Mouse (Mus musculus) small intestine, adult 2 months (tissue): ENCODE results near the gene Hadh. TPM values are rescaled to one million over a fixed set of nuclear protein-coding genes. Genes with fewer than 3 reads are reported as not detected.

Experiments
- H3K27ac ChIP-seq: fragments of 200-500 bp; 2 replicates; pipeline ENCODE4 v1.5.1; 2012; ENCODE audit warnings: low read depth, low read length, control low read depth, inconsistent platforms; ENCODE audit not compliant: insufficient read depth
- H3K27me3 ChIP-seq: fragments of 200-500 bp; 2 replicates; pipeline ENCODE4 v1.6.1; 2012; ENCODE audit warnings: mild to moderate bottlenecking, moderate library complexity, low read length, inconsistent platforms; ENCODE audit not compliant: control insufficient read depth, insufficient read depth
- H3K36me3 ChIP-seq: fragments of 200-500 bp; 2 replicates; pipeline ENCODE4 v1.6.1; 2012; ENCODE audit warnings: mild to moderate bottlenecking, low read length, control low read depth, inconsistent platforms; ENCODE audit not compliant: control insufficient read depth, insufficient read depth
- H3K4me1 ChIP-seq: fragments of 200-500 bp; 2 replicates; pipeline ENCODE4 v1.6.1; 2012; ENCODE audit warnings: low read length, inconsistent platforms, mixed read lengths; ENCODE audit not compliant: control insufficient read depth, insufficient read depth, insufficient read length
- H3K4me3 ChIP-seq: fragments of 200-500 bp; 2 replicates; pipeline ENCODE4 v1.5.1; 2012; ENCODE audit warnings: low read depth, mild to moderate bottlenecking, control low read depth, inconsistent platforms, low read length, moderate library complexity
- CTCF ChIP-seq: fragments of 200-500 bp; IDR thresholded peaks from 2 replicates; pipeline ENCODE4 v1.5.1; 2012; ENCODE audit warnings: low read depth, mild to moderate bottlenecking, control low read depth, inconsistent platforms, low read length, moderate library complexity, mixed read lengths; ENCODE audit not compliant: insufficient replicate concordance, insufficient read length; ENCODE audit errors: extremely low read depth
- POLR2A ChIP-seq: fragments of 200-500 bp; IDR thresholded peaks from 2 replicates; pipeline ENCODE4 v1.6.1; 2012; ENCODE audit warnings: low read depth, mild to moderate bottlenecking, control low read depth, inconsistent platforms, low read length, moderate library complexity
- WGBS: fragments of 180-500 bp; shearing (Covaris S2); methylation state at CpG from one replicate; pipeline ENCODE4 v1.1.7; 2018; 5-methylcytosine and 5-hydroxymethylcytosine counted together
- polyA plus RNA-seq: library from polyadenylated mRNA; depleted of rRNA; stranded (reverse); fragments of >200 nt; gene quantifications from 2 replicates; pipeline ENCODE4 v1.2.3, GENCODE M21; 2012

The Hadh gene
- polyA plus RNA-seq, 1 experiment: 314 TPM

DNA sequence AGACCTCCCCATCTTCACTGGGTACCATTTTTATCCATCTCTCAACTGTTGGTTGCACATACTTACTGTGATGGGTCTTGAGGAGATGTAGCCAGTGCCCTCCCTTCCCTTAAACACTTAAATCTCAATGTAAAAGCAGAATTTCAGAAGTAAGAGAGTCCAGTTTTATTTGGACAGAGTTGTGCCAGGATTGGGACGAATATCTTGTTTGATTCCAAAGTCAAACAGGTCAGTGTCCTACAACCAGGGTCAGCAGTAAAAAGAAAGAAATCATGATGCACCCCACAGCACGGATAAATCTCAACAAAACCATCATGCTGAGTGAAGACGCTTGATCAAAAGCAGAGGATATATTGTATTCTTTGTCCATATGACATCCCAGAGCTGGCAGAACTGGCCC is 35.9 kb upstream of the Hadh start:
- Histone ChIP-seq H3K27me3 (no peaks in the 10 kb centered on the region), H3K27ac (no peak overlapping the region), H3K4me1 (peaks cover 10% of the 10 kb centered on the region), H3K4me3 (no peak overlapping the region), H3K36me3 (no peaks in the 10 kb centered on the region)
- no peak for TF ChIP-seq CTCF
- TF ChIP-seq POLR2A: no peak
- WGBS: 91% methylated on average over 3 of the region's 3 CpGs

DNA sequence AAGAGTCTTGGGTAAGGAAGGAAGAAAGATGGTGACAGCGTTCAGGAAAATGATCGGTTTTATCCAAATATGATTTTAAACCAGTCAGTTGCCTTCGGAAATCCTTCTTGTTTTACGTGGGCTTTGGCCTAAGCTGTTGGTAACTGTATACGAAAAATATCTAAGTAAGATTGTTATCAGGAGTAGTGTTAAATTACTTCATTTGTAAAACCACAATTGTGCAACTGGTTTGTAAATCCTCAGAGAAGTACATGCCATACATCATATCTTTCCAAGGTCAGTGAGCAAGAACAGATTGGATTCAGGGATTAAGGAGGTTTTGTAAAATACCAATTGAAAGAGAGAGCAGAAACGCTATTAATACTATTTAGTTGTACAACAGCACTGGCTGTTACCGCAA is 34.4 kb upstream of the Hadh start:
- TF ChIP-seq CTCF (no peak), POLR2A (no peak)
- H3K4me1 ChIP-seq: peaks cover 2% of the 10 kb centered on the region; the same call in 1 of the 2 replicates
- H3K27ac ChIP-seq: no peak overlapping the region
- no peaks in the 10 kb centered on the region for H3K36me3 ChIP-seq
- H3K4me3 ChIP-seq: no peak overlapping the region
- WGBS: 94% methylated on average over 7 of the region's 7 CpGs
- H3K27me3 ChIP-seq: no peaks in the 10 kb centered on the region

DNA sequence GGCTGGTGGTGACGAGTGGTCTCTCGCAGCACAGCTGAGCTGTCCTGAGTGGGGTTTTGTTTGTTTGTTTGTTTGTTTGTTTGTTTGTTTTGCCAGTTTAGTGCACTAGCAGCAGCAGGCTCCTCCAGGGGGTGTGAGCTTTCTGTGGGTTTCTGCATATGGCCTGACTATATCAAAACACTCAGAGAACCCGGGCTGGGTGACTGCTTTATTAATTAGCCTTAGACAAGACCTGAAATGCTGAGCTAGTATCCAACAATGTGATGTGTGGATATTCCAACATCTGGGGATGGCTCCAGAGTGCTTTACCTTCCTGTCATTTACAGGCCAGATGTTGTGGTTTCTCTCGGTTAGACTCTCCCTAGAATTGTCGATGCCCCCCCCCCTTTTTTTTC is 31.4 kb upstream of the Hadh start:
- Histone ChIP-seq H3K27me3 (no peaks in the 10 kb centered on the region), H3K4me1 (no peaks in the 10 kb centered on the region; the same call in 1 of the 2 replicates), H3K27ac (no peak overlapping the region), H3K36me3 (no peaks in the 10 kb centered on the region), H3K4me3 (peak overlapping the region; percentile 93)
- TF ChIP-seq POLR2A (no peak), CTCF (no peak)
- 17% methylated on average over 5 of the region's 5 CpGs for WGBS

DNA sequence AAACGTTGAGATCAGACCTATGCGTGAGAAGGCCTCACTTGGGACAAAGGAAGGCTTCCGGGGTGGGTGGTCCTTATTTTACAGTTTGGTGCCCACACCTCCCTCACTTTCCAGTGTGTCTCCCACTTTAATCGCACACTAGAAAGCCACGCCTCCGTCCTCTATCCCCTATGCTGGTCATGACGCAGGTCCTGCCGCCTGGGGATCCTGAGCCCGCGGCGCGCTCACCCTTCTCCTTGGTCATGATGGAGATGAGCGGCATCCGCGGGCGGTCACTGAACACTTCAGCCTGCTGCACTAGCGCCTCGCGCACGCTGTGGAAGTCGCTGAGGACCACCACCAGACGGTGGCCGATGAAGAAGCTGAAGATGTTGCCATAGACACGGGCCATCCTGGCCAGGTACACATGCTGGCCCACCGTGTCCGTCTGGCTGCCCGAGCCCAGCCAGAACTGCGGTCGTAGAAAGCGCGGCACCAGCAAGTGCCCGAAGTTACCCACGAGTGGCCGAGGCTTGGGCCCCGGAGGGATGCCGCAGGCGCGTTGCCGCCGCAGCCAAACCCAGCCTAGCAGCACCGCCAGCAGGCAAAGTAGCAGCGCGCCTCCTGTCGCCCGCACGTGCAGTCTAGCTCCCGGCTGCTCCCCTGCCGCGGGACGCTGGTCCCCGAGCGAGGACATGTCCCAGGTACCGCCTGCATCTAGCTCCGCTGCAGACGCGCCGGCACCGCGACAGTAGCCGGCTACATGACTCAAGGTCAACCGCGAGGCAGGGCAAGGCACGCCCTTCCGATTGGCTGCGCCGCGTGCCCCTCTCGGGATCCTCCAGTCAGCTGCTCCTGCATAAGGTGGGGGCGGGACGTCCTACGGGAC is 30.8 kb upstream of the Hadh start, which contains the start of gene Cyp2u1:
Gene Cyp2u1 (minus strand): TSS at position 776 of the 868 bp plus-strand sequence.
- Histone ChIP-seq H3K27ac (peak within 1 kb of the TSS; percentile 81), H3K4me1 (no peaks in the 10 kb centered on the region; the same call in 1 of the 2 replicates), H3K36me3 (peaks cover 1% of the 10 kb centered on the region), H3K4me3 (peak within 1 kb of the TSS; percentile 93), H3K27me3 (no peaks in the 10 kb centered on the region)
- WGBS: 2% methylated on average over 71 of the region's 71 CpGs
- TF ChIP-seq POLR2A: peak; percentile 92; the same call in 1 of the 2 replicates
- TF ChIP-seq CTCF: no peak

DNA sequence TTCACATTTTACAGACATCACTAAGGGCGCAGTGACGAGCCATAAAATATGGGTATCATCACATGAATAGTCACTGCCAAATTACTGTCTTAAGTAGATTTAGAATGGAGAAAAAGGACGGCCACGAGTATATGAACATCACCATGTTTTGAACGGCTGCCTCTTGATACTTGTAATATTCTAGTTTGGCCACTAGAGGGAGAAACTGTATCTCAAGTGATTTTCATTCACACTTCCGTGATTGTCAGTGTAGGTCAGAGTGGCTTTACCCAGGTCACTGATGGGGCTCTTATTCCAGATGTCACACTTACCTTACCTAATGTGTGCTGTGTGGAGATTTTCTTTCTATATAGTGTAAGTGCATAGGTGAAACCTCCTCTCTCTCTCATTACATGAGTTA is 28.0 kb upstream of the Hadh start:
- no peaks in the 10 kb centered on the region for H3K27me3 ChIP-seq

DNA sequence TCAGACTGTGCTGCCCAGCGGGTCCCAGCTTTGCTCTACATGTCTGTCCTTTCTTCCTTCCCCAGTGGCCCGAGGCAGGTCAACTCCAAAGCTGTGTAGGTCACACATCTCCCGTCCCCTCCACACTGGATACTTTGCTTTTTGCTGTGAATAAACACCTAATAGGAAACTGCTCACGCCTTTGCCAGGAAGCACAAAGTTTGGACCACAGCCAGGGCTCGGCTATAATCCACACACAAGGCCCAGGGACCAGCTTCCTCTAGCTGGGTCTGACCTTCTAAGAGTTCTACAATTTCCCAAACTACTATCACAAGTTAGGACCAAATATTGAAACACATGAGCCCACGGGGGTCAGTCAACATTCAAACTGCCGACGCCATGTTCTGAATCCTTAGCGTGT is 27.2 kb upstream of the Hadh start:
- no peak overlapping the region for H3K4me3 ChIP-seq
- no peaks in the 10 kb centered on the region for H3K27me3 ChIP-seq
- peaks cover 14% of the 10 kb centered on the region for H3K4me1 ChIP-seq
- H3K27ac ChIP-seq: no peak overlapping the region
- H3K36me3 ChIP-seq: peaks cover 17% of the 10 kb centered on the region
- no peak for TF ChIP-seq CTCF
- TF ChIP-seq POLR2A: no peak
- WGBS: 69% methylated on average over 9 of the region's 9 CpGs

More for the DNA sequence above, 28.0 kb upstream of the Hadh start:
- 4% methylated on average over 6 of the region's 6 CpGs for WGBS
- TF ChIP-seq POLR2A (no peak), CTCF (no peak)
- H3K36me3 ChIP-seq: peaks cover 17% of the 10 kb centered on the region
- H3K4me1 ChIP-seq: peaks cover 8% of the 10 kb centered on the region
- no peak overlapping the region for H3K27ac ChIP-seq
- H3K4me3 ChIP-seq: no peak overlapping the region

DNA sequence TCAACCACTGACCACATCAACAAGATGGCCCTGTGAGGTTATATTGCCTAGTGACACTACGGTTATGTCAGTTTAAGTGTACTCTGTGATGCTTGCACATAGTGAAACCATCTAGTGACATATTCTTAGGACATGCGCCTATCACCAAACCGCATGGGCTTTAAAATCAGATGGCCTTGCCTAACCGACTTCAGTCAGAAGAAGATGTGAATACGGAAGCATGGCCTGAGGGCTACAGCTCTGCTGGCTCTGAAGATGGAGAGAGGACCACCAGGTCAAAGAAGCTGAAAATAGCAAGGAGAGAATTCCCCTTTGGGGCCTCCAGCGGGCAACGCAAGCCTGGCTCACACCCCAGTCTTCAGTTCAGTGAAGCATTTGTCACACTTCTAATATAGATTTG is 25.0 kb upstream of the Hadh start:
- no peak overlapping the region for H3K4me3 ChIP-seq
- TF ChIP-seq POLR2A (no peak), CTCF (no peak)
- WGBS: 95% methylated on average over 7 of the region's 7 CpGs
- H3K36me3 ChIP-seq: peaks cover 17% of the 10 kb centered on the region
- H3K27ac ChIP-seq: no peak overlapping the region
- H3K4me1 ChIP-seq: peaks cover 23% of the 10 kb centered on the region
- H3K27me3 ChIP-seq: no peaks in the 10 kb centered on the region
